Mouse (Mus musculus) kidney, postnatal 36 days (tissue): ENCODE measurements around the gene Pcgf5.
"Not testable (repeated sequence)": the region's sequence is repeated elsewhere in the genome, so short reads cannot be mapped to it uniquely, and the experiment has no call there.

Experiments
- DNase-seq, 2 experiments: peaks; one replicate each; pipeline ENCODE4 v3.0.0; 2021 to 2022; ENCODE audit warnings: mixed read lengths in 2 of 2

Gene Pcgf5

DNA sequence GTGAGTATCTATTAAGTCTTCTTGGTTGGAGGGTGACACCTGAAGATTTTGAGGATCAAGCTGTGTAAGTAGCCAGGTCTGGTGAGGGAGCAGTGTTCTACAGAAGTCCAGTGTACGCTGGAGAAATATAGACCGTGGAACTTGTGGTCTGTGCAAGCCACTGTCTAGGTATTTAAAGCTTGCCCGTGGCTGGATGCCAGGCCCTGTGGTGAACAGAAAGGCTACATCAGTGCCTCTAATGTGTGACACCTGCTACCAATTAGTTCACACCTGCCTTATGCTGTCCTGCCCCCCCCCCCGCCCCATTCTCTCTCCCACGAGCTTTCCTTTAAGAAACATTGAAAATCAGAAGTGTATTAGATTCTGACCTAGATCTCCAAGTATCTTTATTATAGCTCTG is 40.4 kb downstream of the Pcgf5 start:
- no peak for DNase-seq

DNA sequence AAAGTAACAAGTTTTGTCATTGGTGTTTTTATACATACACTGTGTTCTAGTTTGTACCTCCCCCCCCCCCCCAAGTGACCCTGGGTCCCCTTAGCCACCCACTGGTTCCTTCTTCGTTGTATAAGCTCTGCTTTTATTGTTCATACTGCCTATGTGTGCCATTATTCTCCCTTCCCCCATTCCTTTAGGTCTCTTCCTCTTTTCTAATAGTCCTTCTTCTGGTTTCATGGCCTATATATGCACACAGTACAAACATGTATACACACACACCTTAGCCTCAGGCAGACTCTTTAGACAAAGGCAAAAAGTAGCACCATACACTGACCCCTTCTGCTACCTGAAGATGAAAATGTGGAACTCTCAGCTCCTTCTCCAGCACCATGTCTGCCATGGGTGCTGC is 42.6 kb downstream of the Pcgf5 start:
- DNase-seq: no peak

DNA sequence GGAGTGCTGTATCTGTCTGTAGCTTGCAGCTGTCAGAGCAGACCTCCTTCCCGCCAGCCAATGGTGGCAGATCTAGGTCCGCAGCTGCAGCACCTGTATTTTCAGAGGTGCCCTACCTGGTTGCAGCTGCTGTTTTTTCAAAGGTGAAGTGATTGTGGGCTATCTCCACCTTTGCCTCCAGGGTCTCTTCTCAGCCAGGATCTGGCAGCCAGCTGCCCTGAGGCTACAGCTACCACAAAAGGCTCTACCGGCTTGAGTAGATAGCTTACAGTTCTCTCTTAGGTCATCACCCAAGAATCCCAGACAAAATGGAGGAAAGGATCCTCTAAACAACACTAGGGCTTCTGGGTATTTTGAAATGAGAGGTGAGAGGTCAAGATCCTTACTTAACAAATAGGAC is 50.4 kb downstream of the Pcgf5 start:
- DNase-seq: no peak

DNA sequence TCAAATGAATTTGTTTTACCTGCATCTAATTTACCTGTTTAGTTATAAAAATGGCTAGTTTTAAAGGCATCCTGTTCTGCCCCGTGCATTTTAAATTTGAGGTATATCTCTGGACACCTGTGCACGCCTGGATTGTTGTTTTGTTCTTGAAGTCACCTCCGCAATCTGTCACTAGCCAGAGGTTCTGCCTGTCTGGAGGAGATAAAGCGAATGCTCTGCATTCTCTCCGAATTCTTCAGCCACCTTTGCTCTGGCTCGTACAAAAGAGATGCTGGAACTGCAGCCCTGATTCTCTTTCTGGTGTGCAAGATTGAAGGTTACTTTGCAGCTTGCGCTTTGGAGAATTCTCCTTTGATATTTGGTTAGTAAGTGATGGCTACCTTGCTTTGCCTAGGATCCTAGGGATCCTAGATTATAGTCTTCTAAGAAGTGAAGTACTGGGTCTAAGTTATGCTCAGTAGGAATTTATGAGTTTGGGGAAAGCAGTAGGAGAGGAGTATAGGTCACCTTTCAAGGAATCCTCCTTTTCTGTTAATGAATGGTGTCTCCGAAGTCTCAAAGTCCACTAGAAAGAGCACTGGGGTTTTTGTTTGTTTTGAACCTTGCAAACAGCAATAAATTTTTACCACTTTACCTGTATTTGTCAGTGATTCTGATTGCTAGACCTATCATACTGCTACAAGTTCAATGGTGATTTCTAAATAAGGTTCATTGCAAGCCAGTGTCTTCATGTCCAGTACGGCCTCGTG is 60.4 kb downstream of the Pcgf5 start:
- peak in 1 of 2 experiments; percentile 26 for DNase-seq

DNA sequence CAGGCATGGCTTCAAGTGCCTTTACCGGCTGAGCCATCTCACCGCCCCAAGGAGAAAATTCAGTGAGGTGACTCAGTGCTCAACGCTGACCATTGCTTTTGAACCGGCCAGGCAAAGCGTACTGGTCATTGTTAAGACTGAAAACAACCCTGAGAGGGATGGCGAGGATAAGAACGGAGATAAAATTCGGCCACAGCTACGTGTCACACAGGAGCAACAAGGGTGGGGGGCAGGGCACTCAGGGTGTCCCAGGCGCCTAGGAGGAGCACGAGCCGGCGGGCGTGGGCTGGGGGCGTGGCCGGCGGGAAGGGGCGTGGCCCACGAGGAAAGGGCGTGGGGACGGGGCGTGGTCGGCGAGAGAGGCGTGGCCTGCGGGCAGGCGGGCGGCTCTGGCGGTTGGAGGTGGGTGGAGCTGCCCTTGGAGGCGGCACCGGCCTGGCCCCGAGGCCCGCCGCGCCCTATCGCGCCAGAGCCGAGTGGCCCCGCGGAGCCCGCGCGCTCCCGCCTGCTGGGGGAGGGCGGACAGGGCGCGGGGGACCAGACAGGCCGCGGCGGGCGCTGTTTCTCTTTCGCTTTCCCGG is 61.3 kb downstream of the Pcgf5 start:
- DNase-seq: peak; percentile 94 to 98

DNA sequence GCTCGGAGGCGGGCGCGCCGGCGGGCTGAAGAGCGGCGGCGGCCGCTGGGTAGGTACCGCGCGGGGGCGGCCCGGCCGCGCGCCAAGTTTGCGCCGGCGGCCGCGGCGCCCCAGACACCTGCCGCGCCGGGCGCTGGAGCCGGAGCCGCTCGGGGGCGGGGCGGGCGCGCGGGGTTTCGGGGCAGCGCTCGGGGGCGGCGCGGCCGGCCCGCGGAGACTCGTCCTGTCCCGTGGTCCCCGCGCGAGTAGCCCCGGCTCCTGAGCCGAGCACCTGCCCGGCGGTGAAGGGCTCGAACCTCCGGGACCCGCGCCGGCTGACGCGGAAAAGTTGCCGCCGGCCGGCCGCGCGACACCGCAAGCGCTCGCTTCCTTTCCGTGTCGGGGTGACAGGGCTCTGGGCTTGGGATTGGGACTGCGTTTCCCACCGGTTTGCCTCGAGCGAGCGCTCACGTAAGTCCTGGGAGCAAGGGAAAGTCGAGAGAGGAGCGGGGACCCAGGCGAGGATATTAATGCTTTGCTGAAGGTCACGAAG is 61.8 kb downstream of the Pcgf5 start:
- no peak for DNase-seq

DNA sequence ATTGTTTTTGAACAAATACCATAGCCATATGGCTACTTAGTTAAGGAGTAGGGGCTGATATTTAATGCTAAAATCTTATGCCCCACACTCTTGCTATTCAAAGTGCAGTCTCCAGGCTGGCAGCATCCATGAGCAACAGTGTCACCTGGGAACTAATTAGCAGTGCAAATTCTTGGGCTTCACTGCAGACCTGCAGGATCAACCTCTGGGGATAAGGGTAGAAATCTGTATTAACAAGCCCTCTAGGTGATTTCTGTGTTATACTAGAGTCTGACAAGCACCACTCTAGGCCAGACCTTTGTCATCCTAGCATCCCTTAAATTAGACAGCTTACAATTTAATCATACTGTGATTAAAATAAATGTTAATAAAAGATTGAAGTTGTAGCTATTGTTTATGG is 71.8 kb downstream of the Pcgf5 start:
- no peak for DNase-seq

DNA sequence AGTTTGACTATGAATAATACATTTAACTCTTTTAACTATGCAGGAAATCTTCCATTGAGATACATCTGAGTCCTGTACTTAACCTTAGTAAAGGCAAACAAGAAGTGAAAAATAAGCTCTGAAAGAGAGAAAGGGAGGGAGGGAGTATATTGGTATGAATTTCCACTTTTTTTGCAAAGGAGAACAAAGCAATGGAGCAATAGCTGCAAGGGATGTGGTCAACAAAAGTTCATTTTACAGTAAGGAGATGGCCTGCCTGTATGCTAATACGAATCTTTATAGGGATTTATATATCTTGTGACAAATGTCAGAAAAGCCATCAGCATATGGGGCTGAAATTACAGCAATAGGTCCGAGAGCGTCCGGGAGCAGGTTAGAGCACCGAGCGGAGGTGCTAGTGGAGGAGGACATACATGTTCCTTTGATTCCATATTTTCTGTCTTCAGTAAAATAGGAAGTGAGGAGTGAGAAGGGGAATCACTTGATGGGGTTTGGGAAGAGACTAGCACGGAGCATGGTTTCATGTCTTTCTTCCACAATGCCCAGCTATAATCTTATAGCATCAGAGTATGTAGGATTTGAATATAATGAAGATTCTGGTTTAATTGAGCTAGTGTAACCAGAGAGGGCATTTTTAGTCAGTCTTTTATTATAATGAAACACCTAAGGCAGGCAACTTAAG is 79.2 kb downstream of the Pcgf5 start:
- DNase-seq: no peak

DNA sequence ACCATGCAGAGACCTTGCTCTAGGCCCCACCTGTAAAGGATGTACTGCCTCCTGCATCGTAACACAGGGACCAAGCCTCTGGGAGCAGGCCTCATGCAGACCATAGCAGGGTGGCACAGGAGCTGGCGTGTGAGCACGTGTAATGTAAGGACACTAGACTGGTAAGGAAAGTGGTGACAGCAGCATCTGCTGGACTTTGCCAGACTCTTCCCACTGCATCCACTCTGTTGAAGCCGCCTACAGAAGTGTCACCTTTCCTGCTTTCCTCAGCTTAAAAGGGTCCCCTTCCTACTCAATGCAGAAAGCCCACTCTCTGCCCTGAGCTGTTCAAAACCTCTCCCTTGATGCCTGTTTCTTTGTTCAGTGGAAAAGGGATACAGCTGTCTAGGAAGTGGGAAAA is 80.0 kb downstream of the Pcgf5 start:
- DNase-seq: no peak

DNA sequence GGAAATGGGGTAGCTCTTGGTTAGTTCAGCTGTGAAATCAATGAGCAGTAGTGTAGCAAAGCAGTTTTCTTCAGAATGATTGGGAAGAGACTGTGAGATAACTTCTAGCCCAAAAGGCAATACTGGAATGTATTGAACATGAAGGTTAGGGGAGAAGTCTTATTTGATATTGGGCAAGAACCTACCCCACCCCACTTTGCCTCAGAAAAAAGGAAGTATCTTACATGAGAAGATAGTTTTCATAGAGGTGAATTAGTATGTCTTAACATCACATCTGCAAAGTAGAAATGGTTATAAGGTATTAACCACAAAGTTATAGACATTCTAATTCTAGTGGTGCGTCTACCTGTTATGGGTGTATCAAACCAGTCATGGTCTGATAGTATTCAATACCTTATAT is 81.2 kb downstream of the Pcgf5 start:
- DNase-seq: no peak

DNA sequence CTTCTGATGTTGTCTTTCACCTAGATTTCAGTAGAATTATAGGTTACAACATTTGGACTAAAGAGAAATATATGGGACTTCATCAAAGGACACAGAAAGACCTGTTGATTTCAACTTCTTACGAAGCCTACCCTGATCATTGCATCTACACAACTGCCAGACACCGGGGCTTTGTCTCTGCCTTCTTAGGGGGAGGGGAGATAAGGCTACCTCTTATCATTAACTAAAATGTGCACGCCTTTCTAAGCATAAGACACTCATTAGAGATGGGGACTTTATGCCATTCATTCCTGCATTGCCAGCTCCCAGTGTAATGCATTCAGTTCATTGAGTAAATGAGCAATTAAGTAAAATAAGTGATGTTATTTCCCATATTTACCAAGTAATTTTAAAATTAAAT is 85.1 kb downstream of the Pcgf5 start:
- DNase-seq: no peak

DNA sequence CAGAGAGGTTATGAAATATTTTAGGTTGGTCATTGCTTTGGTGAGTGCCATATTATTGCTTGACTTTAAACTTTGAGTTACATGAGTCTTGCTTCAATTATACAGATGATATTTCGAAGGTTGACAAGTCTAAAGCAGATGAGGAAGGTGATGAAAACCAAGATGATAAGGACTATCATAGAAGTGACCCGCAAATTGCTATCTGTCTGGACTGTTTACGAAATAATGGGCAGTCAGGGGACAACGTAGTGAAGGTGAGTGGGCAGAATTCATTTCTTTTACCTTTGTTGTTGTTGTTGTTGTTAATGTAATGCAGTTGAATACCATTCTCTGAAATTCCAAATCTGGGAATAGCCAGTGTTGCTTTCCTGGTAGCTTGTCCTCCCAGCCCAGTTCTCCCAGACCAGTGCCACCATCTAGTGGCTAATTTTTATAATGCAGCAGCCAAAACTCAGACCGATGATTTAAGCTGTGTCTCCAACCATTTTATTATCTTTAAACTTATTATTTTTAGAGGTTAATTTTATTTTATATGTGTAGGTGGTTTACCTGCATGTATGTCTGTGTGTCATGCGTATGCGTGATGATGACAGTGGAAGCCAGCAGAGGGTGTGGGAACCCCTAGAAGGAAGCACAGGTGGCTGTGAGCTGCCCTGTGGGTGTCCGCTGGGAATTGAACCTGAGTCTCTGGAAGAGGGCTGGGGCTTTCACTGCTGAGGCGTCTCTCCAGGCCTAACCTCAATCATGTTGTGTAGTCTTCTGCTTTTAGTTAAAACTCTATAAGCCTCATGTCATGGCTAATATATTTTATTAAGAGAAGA is 92.0 kb downstream of the Pcgf5 start:
- peak; percentile 21 to 70 for DNase-seq

DNA sequence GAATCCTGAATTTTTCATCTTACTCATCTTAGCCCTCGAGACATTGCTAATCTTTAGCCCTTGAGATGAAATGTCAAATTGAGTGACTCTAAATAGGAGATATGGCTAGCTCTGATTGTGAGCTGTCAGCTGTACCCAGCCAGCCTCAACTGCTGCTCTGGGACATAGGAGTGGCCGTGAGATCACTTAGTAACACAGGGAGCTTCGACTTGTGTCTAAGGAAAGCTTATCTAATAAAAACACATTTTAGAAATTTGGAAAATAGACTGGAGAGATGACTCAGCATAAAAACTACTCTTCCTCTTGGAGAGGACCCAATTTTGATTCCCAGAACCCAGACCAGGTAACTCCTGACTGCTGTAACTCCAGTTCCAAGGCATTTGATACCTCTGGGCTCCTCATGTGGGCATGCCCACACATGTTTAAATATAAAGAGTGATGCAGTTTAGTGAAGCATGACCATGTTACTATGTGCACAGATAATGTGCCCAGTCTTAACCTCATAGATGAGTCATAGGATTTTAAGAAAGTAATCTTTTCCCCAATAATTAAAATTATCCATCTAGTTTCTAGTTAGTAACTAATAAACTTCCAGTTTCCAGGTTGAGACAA is 103.0 kb downstream of the Pcgf5 start:
- no peak for DNase-seq

DNA sequence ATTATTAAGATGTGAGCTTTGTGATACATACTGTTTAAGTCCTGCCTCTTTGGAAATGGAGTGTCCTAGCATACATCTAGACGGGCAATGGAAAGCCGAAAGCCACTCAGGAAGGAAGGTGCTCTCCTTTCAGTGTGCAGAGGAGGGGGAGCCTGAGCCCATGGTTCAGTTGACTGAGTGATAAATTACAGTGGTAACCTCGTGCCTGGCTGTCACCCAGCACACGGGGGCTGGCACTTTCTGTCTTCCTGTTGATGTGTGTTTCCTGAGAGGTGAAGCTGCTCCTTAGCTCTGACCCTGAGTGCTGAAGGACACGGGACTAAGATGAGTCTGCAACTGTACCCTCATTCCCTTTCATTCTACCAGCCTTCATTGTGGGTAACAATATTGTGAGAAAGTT is 103.6 kb downstream of the Pcgf5 start:
- no peak for DNase-seq

DNA sequence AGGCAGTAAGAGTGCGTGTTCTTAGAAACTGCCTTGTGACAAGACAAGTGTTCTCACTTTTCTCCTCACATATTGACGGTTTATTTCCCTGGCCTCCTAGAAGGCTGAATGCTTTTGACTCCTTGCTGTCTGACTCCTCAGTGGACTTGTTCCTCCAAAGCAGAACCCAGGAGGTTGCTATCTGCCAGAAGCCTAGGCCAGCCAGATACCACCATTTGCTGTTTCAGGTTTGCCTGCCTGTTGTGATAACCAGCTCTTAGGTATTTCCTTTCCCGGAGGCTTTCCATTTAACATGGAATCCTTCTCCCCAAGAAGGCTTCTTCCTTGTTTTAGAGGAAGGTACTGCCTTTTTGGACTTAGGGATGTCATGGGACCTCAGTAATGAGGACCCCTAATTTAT is 104.1 kb downstream of the Pcgf5 start:
- not testable (repeated sequence) for DNase-seq

DNA sequence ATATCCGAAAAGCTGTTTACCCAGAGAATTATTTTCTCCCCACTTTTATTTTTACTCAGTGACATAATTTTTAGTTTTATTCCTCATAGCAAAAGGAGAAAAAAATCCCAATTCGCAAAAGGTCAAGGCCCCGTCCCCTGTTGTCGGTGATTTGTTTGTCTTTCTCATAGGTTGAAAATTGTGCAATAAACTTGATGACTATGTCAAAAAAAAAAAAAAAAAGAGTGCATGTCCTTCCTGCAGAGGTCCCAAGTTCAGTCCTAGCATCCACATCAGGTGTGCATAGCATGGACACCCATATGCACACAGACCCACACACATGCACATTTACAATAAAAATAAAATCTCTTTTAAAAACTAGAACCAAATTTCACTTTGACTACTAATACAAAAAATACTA is 105.3 kb downstream of the Pcgf5 start:
- no peak for DNase-seq

DNA sequence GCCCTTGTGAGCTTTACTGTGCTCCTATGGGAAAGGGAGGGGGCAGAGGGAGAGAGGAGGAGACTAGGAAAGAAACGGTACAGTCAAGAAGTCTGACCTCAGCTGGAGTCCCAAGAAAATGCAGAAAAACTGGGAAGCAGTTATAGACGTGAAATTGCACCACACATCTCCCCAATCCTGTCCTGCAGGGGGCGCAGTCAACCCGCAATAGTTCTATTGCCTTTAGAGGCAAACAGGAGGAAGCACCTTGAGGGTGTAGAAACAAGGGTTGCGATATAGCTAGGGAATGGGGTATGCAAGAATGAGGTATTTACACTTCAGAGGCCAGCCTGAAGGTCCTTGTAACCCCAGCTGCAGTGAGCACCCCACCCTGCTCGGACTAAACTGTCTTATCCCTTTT is 122.0 kb downstream of the Pcgf5 start:
- peak; percentile 40 to 84 for DNase-seq

DNA sequence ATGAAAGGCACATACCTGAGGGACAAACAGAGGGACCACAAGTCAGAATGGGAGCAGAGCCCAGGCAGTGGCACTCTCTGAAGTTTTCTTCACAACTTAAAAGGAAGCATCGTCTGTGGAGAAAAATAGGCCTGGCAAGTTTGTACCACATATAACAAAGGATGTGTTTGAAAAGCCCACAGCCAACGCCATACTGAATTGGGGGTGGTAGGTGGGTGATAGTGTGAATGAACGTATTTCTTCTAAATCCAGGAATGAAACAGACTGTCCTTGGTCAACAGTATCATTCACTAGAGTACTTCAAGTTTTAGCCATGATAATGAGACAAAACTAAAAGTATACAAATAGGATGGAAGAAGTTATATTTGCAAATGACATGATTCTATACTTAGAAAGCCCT is 123.2 kb downstream of the Pcgf5 start:
- no peak for DNase-seq

DNA sequence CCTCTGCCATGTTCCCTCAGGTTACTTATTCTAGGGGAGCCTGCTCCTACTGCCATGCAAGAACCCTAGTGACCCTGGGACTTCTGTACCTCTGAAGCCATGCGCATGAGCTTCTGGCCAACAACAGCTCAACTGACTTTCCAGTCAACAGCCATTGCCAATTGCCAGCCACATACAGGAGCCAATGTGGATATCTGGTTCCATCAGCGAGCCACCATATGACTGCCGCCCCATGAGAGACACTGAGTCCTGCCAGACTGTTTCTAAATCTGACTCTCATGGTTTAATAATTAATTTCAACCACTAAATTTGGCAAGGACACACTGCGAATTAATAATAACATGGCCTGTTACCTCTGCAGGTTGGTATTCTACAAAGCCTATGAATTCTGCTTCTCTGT is 128.5 kb downstream of the Pcgf5 start:
- DNase-seq: peak in 1 of 2 experiments; percentile 5

DNA sequence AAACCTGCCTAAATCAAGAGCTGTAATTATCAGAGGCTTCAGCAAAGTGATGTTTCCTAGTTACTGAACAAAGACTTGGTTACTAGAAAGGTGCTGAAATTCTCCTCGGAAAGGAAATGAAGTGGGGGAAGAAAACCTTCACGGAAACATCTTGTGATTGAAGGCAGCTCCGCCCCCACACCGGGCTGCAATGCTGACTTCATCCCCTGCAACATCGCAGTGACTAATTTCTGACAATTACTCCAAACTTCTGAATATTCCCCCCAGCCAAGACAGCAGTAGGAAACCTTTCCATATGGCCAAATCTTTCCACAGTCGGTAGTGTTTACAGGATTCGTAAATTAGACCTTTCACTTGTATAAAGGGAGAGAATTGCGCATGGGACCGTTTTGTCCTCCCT is 129.0 kb downstream of the Pcgf5 start:
- no peak for DNase-seq

DNA sequence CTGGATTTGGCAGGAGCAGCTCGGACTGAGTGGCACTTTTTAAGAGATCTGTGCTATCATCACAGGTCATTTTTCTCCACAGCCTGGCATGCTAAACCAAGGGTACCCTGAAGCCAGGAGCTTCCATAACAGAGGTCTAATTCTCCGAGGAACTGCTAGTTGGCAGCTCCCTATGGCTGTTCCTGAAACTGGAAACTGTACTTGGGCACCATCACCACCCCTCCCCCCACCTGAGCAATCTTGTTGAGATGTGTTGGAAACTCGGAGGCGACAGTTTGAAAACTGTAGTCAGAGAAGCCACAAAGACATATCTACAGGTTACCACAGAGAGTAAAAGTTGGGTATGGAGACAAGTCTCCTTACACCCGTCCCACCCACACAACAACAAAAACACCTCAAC is 129.6 kb downstream of the Pcgf5 start:
- no peak for DNase-seq

DNA sequence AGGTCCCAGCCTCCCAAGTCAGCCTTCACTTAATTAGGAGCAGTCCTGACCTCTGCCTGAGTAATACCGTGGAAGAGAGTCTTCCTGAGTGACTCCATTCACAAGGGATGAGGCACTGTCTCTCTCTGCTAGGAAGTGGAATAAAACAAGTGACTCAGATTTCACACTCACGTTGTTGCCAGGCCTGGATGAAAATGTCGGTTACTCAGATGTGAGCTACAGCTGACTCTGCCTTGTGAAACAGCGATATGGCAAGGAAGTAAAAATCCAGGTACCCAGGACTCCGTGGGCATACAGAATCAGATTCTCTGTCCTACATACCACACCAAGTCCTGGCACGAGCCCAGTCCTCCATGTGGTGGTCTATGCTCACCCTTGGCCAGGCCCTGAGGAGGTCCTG is 142.8 kb downstream of the Pcgf5 start:
- DNase-seq: no peak

DNA sequence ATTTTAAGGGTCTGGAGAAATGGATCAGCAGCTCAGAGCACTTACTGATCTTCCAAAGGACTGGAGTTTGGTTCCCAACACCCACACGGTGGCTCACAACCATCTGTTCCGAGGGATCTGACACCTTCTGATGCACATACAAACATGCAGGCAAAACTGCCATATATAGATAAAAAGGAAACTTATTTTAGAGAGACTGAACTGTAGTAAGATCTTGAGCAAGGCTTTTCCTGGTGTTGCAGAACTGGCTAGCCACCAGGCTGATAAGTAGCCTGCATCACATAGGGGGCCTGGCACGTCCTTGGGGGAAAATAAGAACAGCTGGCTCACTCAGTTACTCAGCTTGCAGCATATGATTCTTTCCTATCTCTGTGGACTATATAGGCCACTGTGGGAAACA is 147.4 kb downstream of the Pcgf5 start:
- DNase-seq: no peak
